Comparison of ENCODE assay signal across 8 mouse cellular contexts in genomic region chr10:127211414-127211854, GRCm38 (mm10). TPM values are rescaled to one million over a fixed set of nuclear protein-coding genes. Genes with fewer than 3 reads are reported as not detected.
DNase-seq lines count a peak whose midpoint lies in the region; ATAC-seq and TF ChIP-seq lines count a peak whose summit lies in the region.

Gene Pip4k2c, minus strand, starts transcription at chr10:127211585.

- WGBS in hindbrain, embryonic 10.5 days: under 1% methylated on average over 47 of the region's 47 CpGs

- ATAC-seq in Patski: peak; percentile 90

- in situ Hi-C loops in Patski (cut with MboI; ENCODE audit: low pct_unique_long_range_greater_than_20kb): no loop called here

- peaks cover 20% of the 10 kb centered on the region for H3K4me1 ChIP-seq in hindbrain, embryonic 10.5 days (replicated peaks)

- POLR2A ChIA-PET in Patski (lab: Charles Lee): interaction anchor here (2.6 kb wide), 1 partner anchor 19 kb away, joined by 5 read pairs; no protein-coding TSS in a partner anchor

- no peak for DNase-seq in Patski (ENCODE audit: low read depth, low spot score)
- DNase-seq in cerebellum, postnatal 10 days: peak; percentile 95 to 96
- peak; percentile 85 to 93 for DNase-seq in frontal cortex, adult 2 months (ENCODE audit: extremely low spot score in 1 of 2, low spot score in 1 of 2)
- DNase-seq in hindbrain, embryonic 10.5 days (ENCODE audit: low spot score): peak; percentile 88
- peak; percentile 79 to 87 for DNase-seq in layer of hippocampus, postnatal 14 days (ENCODE audit: low spot score in 2 of 2)
- DNase-seq in lung, postnatal 10 days: peak; percentile 91
- DNase-seq in ovary, postnatal 36 days (ENCODE audit: low spot score): peak; percentile 93
- DNase-seq in thymus, postnatal 14 days: peak; percentile 95

- H3K27ac ChIP-seq in hindbrain, embryonic 10.5 days: peak within 1 kb of the TSS; percentile 87

- no peaks in the 10 kb centered on the region for H3K27me3 ChIP-seq in Patski
- H3K27me3 ChIP-seq in hindbrain, embryonic 10.5 days (ENCODE audit: insufficient read depth, poor library complexity, severe bottlenecking): peaks cover 5% of the 10 kb centered on the region; the same call in 1 of the 2 replicates

- peaks cover 25% of the 10 kb centered on the region for H3K36me3 ChIP-seq in hindbrain, embryonic 10.5 days

- no peak for TF ChIP-seq CTCF in Patski (IDR thresholded peaks at IDR 0.05)

- CTCF ChIA-PET in Patski (lab: Charles Lee): interaction anchor here (1.0 kb wide), 1 partner anchor 21 kb away, joined by 3 read pairs; no protein-coding TSS in a partner anchor

- no peaks in the 10 kb centered on the region for H3K9me3 ChIP-seq in hindbrain, embryonic 10.5 days

- peak within 1 kb of the TSS; percentile 76 for H3K4me3 ChIP-seq in hindbrain, embryonic 10.5 days

RNA-seq across cellular contexts. Expression of gene Pip4k2c, which starts in this region (rescaled TPM):
- polyA plus RNA-seq in Patski (2021): 76.8 TPM
- 97.3 and 97.4 TPM in 2 replicates for polyA plus RNA-seq in frontal cortex, adult 2 months (2012; rRNA removed)
- polyA plus RNA-seq in hindbrain, embryonic 10.5 days (2016; fragmentation: Nextera tagmentation; extraction: Ambion mirVana): 17.9 and 21.9 TPM in 2 replicates
- 10 to 100 TPM; 65.7 to 69.2 TPM for total RNA-seq in layer of hippocampus, postnatal 14 days (2021)
